Mouse (Mus musculus) bone marrow, adult 2 months (tissue): ENCODE measurements around the gene Rps12-ps3.

Experiments
- CTCF ChIP-seq: fragments of 200-500 bp; IDR thresholded peaks from 2 replicates; pipeline ENCODE4 v1.5.1; 2011; ENCODE audit warnings: low read length, control low read depth; ENCODE audit not compliant: control insufficient read depth, insufficient read depth
- POLR2A ChIP-seq: fragments of 200-500 bp; IDR thresholded peaks from 2 replicates; pipeline ENCODE4 v1.6.1; 2011; ENCODE audit warnings: low read depth, mild to moderate bottlenecking, control low read depth, low read length, borderline replicate concordance; ENCODE audit not compliant: control insufficient read depth

DNA sequence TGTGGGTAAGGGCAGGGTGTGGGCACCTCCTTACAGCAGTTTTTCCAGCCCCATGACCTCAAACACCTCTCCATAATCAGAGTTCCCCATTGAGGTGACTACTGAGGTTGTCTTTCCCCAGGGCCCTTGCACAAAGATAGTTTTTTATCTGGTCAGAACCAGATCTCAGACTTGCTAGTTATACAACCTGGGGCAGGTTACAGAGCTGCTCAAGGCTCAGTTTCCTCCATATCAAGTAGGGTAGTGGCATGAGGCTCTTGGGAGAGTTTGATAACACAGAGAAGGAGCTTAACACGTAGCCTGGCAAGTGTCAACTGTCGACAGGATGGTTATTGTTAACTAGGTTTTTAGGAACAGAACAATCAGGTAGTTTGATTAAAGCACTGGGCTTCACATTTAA, 32.8 kb downstream of the Rps12-ps3 start:
- TF ChIP-seq CTCF (no peak), POLR2A (no peak)
